8 mouse cellular contexts compared by ENCODE assay signal in genomic region chr6:120159133-120159901, GRCm38 (mm10).
A peak's percentile ranks its signal among the peaks of the same experiment; 100 is the strongest.
DNase-seq lines count a peak whose midpoint lies in the region; ATAC-seq and TF ChIP-seq lines count a peak whose summit lies in the region.

No protein-coding gene starts in this region.

- peak; percentile 73 for ATAC-seq in granulocyte monocyte progenitor cell, adult 5-6 weeks (replicated peaks; ENCODE audit: poor library complexity, severe bottlenecking)
- no peak for ATAC-seq in kidney, embryonic 14.5 days (ENCODE audit: low FRiP score, low TSS enrichment)
- ATAC-seq in limb, embryonic 14.5 days (ENCODE audit: low FRiP score, low read depth), result 0 out of 2 replicates have a peak, but pooled peaks have one; percentile 55
- ATAC-seq in midbrain, postnatal 0 days (ENCODE audit: low FRiP score), result peak; percentile 54; the same call in 1 of the 2 replicates

- peak overlapping the region; percentile 18; the same call in 1 of the 2 replicates for H3K9ac ChIP-seq in kidney, embryonic 14.5 days (ENCODE audit: low read depth, low read length)
- no peak overlapping the region for H3K9ac ChIP-seq in limb, embryonic 14.5 days (ENCODE audit: low read depth, low read length, severe bottlenecking)
- H3K9ac ChIP-seq in midbrain, postnatal 0 days (replicated peaks; ENCODE audit: low read length, poor library complexity, severe bottlenecking), result no peak overlapping the region

- H3K9me3 ChIP-seq in kidney, embryonic 14.5 days (ENCODE audit: control insufficient read depth, low read length), result no peaks in the 10 kb centered on the region
- H3K9me3 ChIP-seq in limb, embryonic 14.5 days (ENCODE audit: control insufficient read depth, low read length), result no peaks in the 10 kb centered on the region
- H3K9me3 ChIP-seq in midbrain, postnatal 0 days (ENCODE audit: low read length), result no peaks in the 10 kb centered on the region

- no peak overlapping the region for H3K4me3 ChIP-seq in cerebellum, adult 2 months (replicated peaks; ENCODE audit: insufficient read depth, low read depth, low read length)
- H3K4me3 ChIP-seq in brown adipose tissue, adult 24 weeks (ENCODE audit: insufficient read depth, low read depth, low read length), result no peak overlapping the region
- H3K4me3 ChIP-seq in kidney, embryonic 14.5 days (ENCODE audit: low read length), result no peak overlapping the region
- H3K4me3 ChIP-seq in limb, embryonic 14.5 days (replicated peaks; ENCODE audit: low read length), result no peak overlapping the region
- H3K4me3 ChIP-seq in midbrain, postnatal 0 days (ENCODE audit: low read depth, low read length), result no peak overlapping the region

- H3K36me3 ChIP-seq in kidney, embryonic 14.5 days (ENCODE audit: control insufficient read depth, insufficient read depth, low read length), result no peaks in the 10 kb centered on the region
- H3K36me3 ChIP-seq in limb, embryonic 14.5 days (ENCODE audit: control insufficient read depth, insufficient read depth, low read length), result no peaks in the 10 kb centered on the region
- no peaks in the 10 kb centered on the region for H3K36me3 ChIP-seq in midbrain, postnatal 0 days (ENCODE audit: insufficient read depth, low read length)

- no peak for TF ChIP-seq POLR2A in cerebellum, adult 2 months (IDR thresholded peaks at IDR 0.05; ENCODE audit: borderline replicate concordance, insufficient read depth, low read length)
- no peak for TF ChIP-seq POLR2A in limb, embryonic 14.5 days (IDR thresholded peaks at IDR 0.05; ENCODE audit: borderline replicate concordance, extremely low read depth, insufficient read depth, insufficient read length)

- H3K4me2 ChIP-seq in kidney, embryonic 14.5 days (replicated peaks; ENCODE audit: low read depth, low read length), result no peak overlapping the region
- H3K4me2 ChIP-seq in limb, embryonic 14.5 days (replicated peaks; ENCODE audit: low read depth, low read length, severe bottlenecking), result no peak overlapping the region
- H3K4me2 ChIP-seq in midbrain, postnatal 0 days (ENCODE audit: low read depth, low read length, poor library complexity, severe bottlenecking), result no peak overlapping the region

- no peak overlapping the region for H3K27ac ChIP-seq in cerebellum, adult 2 months (ENCODE audit: insufficient read depth, low read length)
- peak overlapping the region; percentile 63 for H3K27ac ChIP-seq in brown adipose tissue, adult 24 weeks (replicated peaks; ENCODE audit: low read depth, low read length)
- no peak overlapping the region for H3K27ac ChIP-seq in kidney, embryonic 14.5 days (ENCODE audit: low read depth, low read length)
- H3K27ac ChIP-seq in limb, embryonic 14.5 days (replicated peaks; ENCODE audit: low read depth, low read length), result 0 out of 2 replicates have a peak overlapping the region, but pooled peaks have one; percentile 38
- no peak overlapping the region for H3K27ac ChIP-seq in midbrain, postnatal 0 days (ENCODE audit: low read depth, low read length)

- TF ChIP-seq CTCF in cerebellum, adult 2 months (IDR thresholded peaks at IDR 0.05; ENCODE audit: borderline replicate concordance, insufficient read depth, low read depth, low read length), result no peak
- TF ChIP-seq CTCF in midbrain, postnatal 0 days (IDR thresholded peaks at IDR 0.05), result no peak

- 20% methylated on average over 9 of the region's 9 CpGs for WGBS in cerebellum, adult 2 months
- 60% methylated on average over 9 of the region's 9 CpGs for WGBS in kidney, embryonic 14.5 days
- WGBS in limb, embryonic 14.5 days, result 46% methylated on average over 9 of the region's 9 CpGs
- WGBS in midbrain, postnatal 0 days, result 46% methylated on average over 9 of the region's 9 CpGs

- DNase-seq in cerebellum, adult 2 months, result peak; percentile 22 to 62
- DNase-seq in cerebellum, adult 8-10 months, result no peak
- peak; percentile 72 for DNase-seq in limb, embryonic 14.5 days (ENCODE audit: low spot score)
- peak; percentile 84 for DNase-seq in midbrain, postnatal 0 days (ENCODE audit: low spot score)
- DNase-seq in thymus, postnatal 4 days, result no peak

- peaks cover 9% of the 10 kb centered on the region for H3K4me1 ChIP-seq in cerebellum, adult 2 months (ENCODE audit: control insufficient read depth, insufficient read depth, low read length)
- H3K4me1 ChIP-seq in brown adipose tissue, adult 24 weeks (ENCODE audit: control insufficient read depth, insufficient read depth, insufficient read length, low read length), result peaks cover 24% of the 10 kb centered on the region; the same call in 1 of the 2 replicates
- peaks cover 10% of the 10 kb centered on the region for H3K4me1 ChIP-seq in kidney, embryonic 14.5 days (ENCODE audit: control insufficient read depth, insufficient read depth, low read length)
- H3K4me1 ChIP-seq in limb, embryonic 14.5 days (ENCODE audit: control insufficient read depth, insufficient read depth, low read length), result peaks cover 8% of the 10 kb centered on the region
- no peaks in the 10 kb centered on the region for H3K4me1 ChIP-seq in midbrain, postnatal 0 days (ENCODE audit: insufficient read depth, low read length)

- no peaks in the 10 kb centered on the region for H3K27me3 ChIP-seq in cerebellum, adult 2 months (ENCODE audit: control insufficient read depth, insufficient read depth, low read length)
- H3K27me3 ChIP-seq in kidney, embryonic 14.5 days (ENCODE audit: control insufficient read depth, insufficient read depth, low read length), result no peaks in the 10 kb centered on the region
- H3K27me3 ChIP-seq in limb, embryonic 14.5 days (ENCODE audit: control insufficient read depth, insufficient read depth, low read length), result no peaks in the 10 kb centered on the region
- H3K27me3 ChIP-seq in midbrain, postnatal 0 days (ENCODE audit: insufficient read depth, low read length), result no peaks in the 10 kb centered on the region

Comparison
In these comparisons a context has a peak if more than half of its experiments do, and no peak if none do; other contexts are left out.
1. DNase-seq: peak in cerebellum, adult 2 months (2 of 2), limb, embryonic 14.5 days (single experiment) and midbrain, postnatal 0 days (single experiment); none in cerebellum, adult 8-10 months (single experiment) and thymus, postnatal 4 days (single experiment).
2. H3K27ac ChIP-seq: peak in brown adipose tissue, adult 24 weeks (single experiment) and limb, embryonic 14.5 days (single experiment); none in cerebellum, adult 2 months (single experiment), kidney, embryonic 14.5 days (single experiment) and midbrain, postnatal 0 days (single experiment).